Mouse (Mus musculus) stomach, embryonic 16.5 days (tissue): ENCODE data around the gene Zfp202. TPM values are rescaled to one million over a fixed set of nuclear protein-coding genes. Genes with fewer than 3 reads are reported as not detected.

Source experiments
- ATAC-seq: fragments of 200-750 bp; cut with Nextera tagmentation; 2 replicates; pipeline ENCODE4 v1.8.0; 2017; ENCODE audit warnings: moderate number of reproducible peaks, moderate TSS enrichment; ENCODE audit not compliant: insufficient read depth, low FRiP score
- H3K27ac ChIP-seq: fragments of 300-500 bp; sonication (generic); 2 replicates; pipeline ENCODE4 v1.5.1; 2014; ENCODE audit warnings: low read length
- H3K27me3 ChIP-seq: fragments of 300-500 bp; sonication (generic); 2 replicates; pipeline ENCODE4 v1.6.1; 2014; ENCODE audit warnings: low read length, control low read depth, mixed read lengths; ENCODE audit not compliant: control insufficient read depth, insufficient read depth
- H3K36me3 ChIP-seq: fragments of 300-500 bp; sonication (generic); 2 replicates; pipeline ENCODE4 v1.6.1; 2014; ENCODE audit warnings: low read length; ENCODE audit not compliant: control insufficient read depth, insufficient read depth
- H3K4me1 ChIP-seq: fragments of 300-500 bp; sonication (generic); 2 replicates; pipeline ENCODE4 v1.6.1; 2014; ENCODE audit warnings: low read length, control low read depth, mixed read lengths; ENCODE audit not compliant: control insufficient read depth, insufficient read depth
- H3K4me2 ChIP-seq: fragments of 300-500 bp; sonication (generic); 2 replicates; pipeline ENCODE4 v1.6.1; 2014; ENCODE audit warnings: low read depth, low read length, mixed read lengths
- H3K4me3 ChIP-seq: fragments of 300-500 bp; sonication (generic); replicated peaks from 2 replicates; pipeline ENCODE4 v1.5.1; 2014; ENCODE audit warnings: mild to moderate bottlenecking, low read length
- H3K9ac ChIP-seq: fragments of 300-500 bp; sonication (generic); 2 replicates; pipeline ENCODE4 v1.6.1; 2014; ENCODE audit warnings: low read length
- H3K9me3 ChIP-seq: fragments of 300-500 bp; sonication (generic); replicated peaks from 2 replicates; pipeline ENCODE4 v1.6.1; 2016; ENCODE audit warnings: low read length, control low read depth; ENCODE audit not compliant: control insufficient read depth
- WGBS: fragments of 180-500 bp; shearing (Covaris S2); extraction: QIAGEN DNeasy Blood & Tissue Kit; methylation state at CpG from one replicate; pipeline ENCODE4 v1.1.7; 2014; 5-methylcytosine and 5-hydroxymethylcytosine counted together
- polyA plus RNA-seq: library from polyadenylated mRNA; unstranded; fragments of >200 nt; fragmentation: Nextera tagmentation; extraction: Ambion mirVana; gene quantifications from 2 replicates; pipeline ENCODE4 v1.2.1, GENCODE M21; 2015

Zfp202 gene
- polyA plus RNA-seq, 1 experiment from 2014 or later, result 4.5 TPM

GRCm38 (mm10) chr9:40235220-40235619 lies 43.1 kb downstream of the Zfp202 start:
- Histone ChIP-seq H3K9me3 (no peaks in the 10 kb centered on the region), H3K4me1 (no peaks in the 10 kb centered on the region), H3K4me2 (no peak overlapping the region), H3K36me3 (no peaks in the 10 kb centered on the region), H3K4me3 (no peak overlapping the region), H3K27ac (no peak overlapping the region), H3K9ac (no peak overlapping the region), H3K27me3 (no peaks in the 10 kb centered on the region)
- no peak for ATAC-seq
- WGBS, result 83% methylated on average over 7 of the region's 7 CpGs

GRCm38 (mm10) chr9:40239749-40240148 lies 47.6 kb downstream of the Zfp202 start:
- Histone ChIP-seq H3K4me1 (peaks cover 10% of the 10 kb centered on the region; the same call in 1 of the 2 replicates), H3K27ac (no peak overlapping the region)
- WGBS, result 39% methylated on average over 4 of the region's 4 CpGs

GRCm38 (mm10) chr9:40240311-40240710 lies 48.2 kb downstream of the Zfp202 start:
- no peaks in the 10 kb centered on the region for H3K9me3 ChIP-seq
- no peaks in the 10 kb centered on the region for H3K36me3 ChIP-seq
- ATAC-seq, result no peak
- no peak overlapping the region for H3K27ac ChIP-seq
- H3K4me1 ChIP-seq, result peaks cover 10% of the 10 kb centered on the region; the same call in 1 of the 2 replicates
- H3K9ac ChIP-seq, result no peak overlapping the region
- WGBS, result 27% methylated on average over 5 of the region's 5 CpGs
- no peaks in the 10 kb centered on the region for H3K27me3 ChIP-seq
- no peak overlapping the region for H3K4me3 ChIP-seq
- no peak overlapping the region for H3K4me2 ChIP-seq

More at GRCm38 (mm10) chr9:40239749-40240148, 47.6 kb downstream of the Zfp202 start:
- no peaks in the 10 kb centered on the region for H3K36me3 ChIP-seq
- no peak overlapping the region for H3K4me2 ChIP-seq
- no peak for ATAC-seq
- H3K9me3 ChIP-seq, result no peaks in the 10 kb centered on the region
- H3K4me3 ChIP-seq, result no peak overlapping the region
- no peaks in the 10 kb centered on the region for H3K27me3 ChIP-seq
- H3K9ac ChIP-seq, result no peak overlapping the region

- H3K4me3 ChIP-seq, result peak overlapping the region; percentile 40
- peak overlapping the region; percentile 40 for H3K9ac ChIP-seq
- peak overlapping the region; percentile 51; the same call in 1 of the 2 replicates for H3K27ac ChIP-seq
- WGBS, result 2% methylated on average over 15 of the region's 15 CpGs
- peaks cover 10% of the 10 kb centered on the region; the same call in 1 of the 2 replicates for H3K4me1 ChIP-seq
- peak; percentile 77 for ATAC-seq
- H3K9me3 ChIP-seq, result no peaks in the 10 kb centered on the region
- H3K27me3 ChIP-seq, result no peaks in the 10 kb centered on the region
- H3K36me3 ChIP-seq, result no peaks in the 10 kb centered on the region
- H3K4me2 ChIP-seq, result peak overlapping the region; percentile 59
These were observed 49.2 kb downstream of the Zfp202 start for GRCm38 (mm10) chr9:40241223-40241801.

- H3K4me2 ChIP-seq, result peak overlapping the region; percentile 59
- H3K4me1 ChIP-seq, result peaks cover 10% of the 10 kb centered on the region; the same call in 1 of the 2 replicates
- no peak for ATAC-seq
- H3K27me3 ChIP-seq, result no peaks in the 10 kb centered on the region
- H3K9ac ChIP-seq, result peak overlapping the region; percentile 40
- peak overlapping the region; percentile 9; the same call in 1 of the 2 replicates for H3K27ac ChIP-seq
- H3K9me3 ChIP-seq, result no peaks in the 10 kb centered on the region
- H3K36me3 ChIP-seq, result no peaks in the 10 kb centered on the region
- WGBS, result 57% methylated on average over 13 of the region's 13 CpGs
- H3K4me3 ChIP-seq, result peak overlapping the region; percentile 40
These were observed 50.1 kb downstream of the Zfp202 start for GRCm38 (mm10) chr9:40241951-40242888.

- Histone ChIP-seq H3K9ac (no peak overlapping the region), H3K27ac (no peak overlapping the region), H3K36me3 (no peaks in the 10 kb centered on the region), H3K9me3 (no peaks in the 10 kb centered on the region), H3K27me3 (no peaks in the 10 kb centered on the region), H3K4me2 (no peak overlapping the region), H3K4me1 (peaks cover 10% of the 10 kb centered on the region; the same call in 1 of the 2 replicates), H3K4me3 (no peak overlapping the region)
- no peak for ATAC-seq
- 43% methylated on average over 9 of the region's 9 CpGs for WGBS
These were observed 53.4 kb downstream of the Zfp202 start for GRCm38 (mm10) chr9:40245466-40245865.

GRCm38 (mm10) chr9:40245974-40246665 lies 54.0 kb downstream of the Zfp202 start:
- Histone ChIP-seq H3K4me2 (no peak overlapping the region), H3K36me3 (no peaks in the 10 kb centered on the region), H3K27ac (no peak overlapping the region), H3K9me3 (no peaks in the 10 kb centered on the region), H3K27me3 (no peaks in the 10 kb centered on the region), H3K4me1 (peaks cover 9% of the 10 kb centered on the region; the same call in 1 of the 2 replicates), H3K4me3 (no peak overlapping the region), H3K9ac (no peak overlapping the region)
- 79% methylated on average over 7 of the region's 7 CpGs for WGBS
- ATAC-seq, result no peak

- H3K36me3 ChIP-seq, result no peaks in the 10 kb centered on the region
- ATAC-seq, result no peak
- H3K4me1 ChIP-seq, result peaks cover 5% of the 10 kb centered on the region; the same call in 1 of the 2 replicates
- no peak overlapping the region for H3K4me2 ChIP-seq
- whole genome bisulfite sequencing, result 77% methylated on average over 6 of the region's 6 CpGs
- H3K9me3 ChIP-seq, result no peaks in the 10 kb centered on the region
- no peak overlapping the region for H3K9ac ChIP-seq
- no peak overlapping the region for H3K27ac ChIP-seq
- no peaks in the 10 kb centered on the region for H3K27me3 ChIP-seq
- H3K4me3 ChIP-seq, result no peak overlapping the region
These were observed 54.6 kb downstream of the Zfp202 start for GRCm38 (mm10) chr9:40246702-40247101.
